Mouse (Mus musculus): Measurements from ENCODE around the gene Amigo2.
A peak's percentile ranks its signal among the peaks of the same experiment; 100 is the strongest.

Amigo2 gene

GRCm38 (mm10) chr15:97246911-97247790, at the start of gene Amigo2, which contains the start of gene Pced1b:
Amigo2 (minus strand) TSS chr15:97247287.
Pced1b (plus strand) TSS chr15:97247107.
- DNase-seq, result peak; percentile 76 to 85

GRCm38 (mm10) chr15:97291291-97292050, 44.4 kb upstream of the Amigo2 start:
- peak; percentile 59 to 68 for DNase-seq

- DNase-seq, result no peak
Measured at GRCm38 (mm10) chr15:97290351-97290750, 43.3 kb upstream of the Amigo2 start.

GRCm38 (mm10) chr15:97289176-97289575, 42.1 kb upstream of the Amigo2 start:
- DNase-seq, result no peak

GRCm38 (mm10) chr15:97288690-97289089, 41.6 kb upstream of the Amigo2 start:
- no peak for DNase-seq

- DNase-seq, result no peak
Measured at GRCm38 (mm10) chr15:97287436-97288143, 40.5 kb upstream of the Amigo2 start.

- no peak for DNase-seq
Measured at GRCm38 (mm10) chr15:97286731-97287130, 39.6 kb upstream of the Amigo2 start.

- DNase-seq, result no peak
Measured at GRCm38 (mm10) chr15:97285665-97286212, 38.7 kb upstream of the Amigo2 start.

- no peak for DNase-seq
Measured at GRCm38 (mm10) chr15:97284201-97284600, 37.1 kb upstream of the Amigo2 start.

GRCm38 (mm10) chr15:97282572-97282881, 35.4 kb upstream of the Amigo2 start:
- no peak for DNase-seq

GRCm38 (mm10) chr15:97281712-97282571, 34.9 kb upstream of the Amigo2 start:
- no peak for DNase-seq

- DNase-seq, result no peak
Measured at GRCm38 (mm10) chr15:97280776-97281175, 33.7 kb upstream of the Amigo2 start.

- DNase-seq, result no peak
Measured at GRCm38 (mm10) chr15:97280131-97280530, 33.0 kb upstream of the Amigo2 start.

GRCm38 (mm10) chr15:97278340-97278948, 31.4 kb upstream of the Amigo2 start:
- peak in 1 of 2 experiments; percentile 40 for DNase-seq

- peak; percentile 21 to 40 for DNase-seq
Measured at GRCm38 (mm10) chr15:97277328-97277727, 30.2 kb upstream of the Amigo2 start.

GRCm38 (mm10) chr15:97276660-97277153, 29.6 kb upstream of the Amigo2 start:
- DNase-seq, result no peak

GRCm38 (mm10) chr15:97275626-97276395, 28.7 kb upstream of the Amigo2 start:
- no peak for DNase-seq

GRCm38 (mm10) chr15:97272831-97273230, 25.7 kb upstream of the Amigo2 start:
- no peak for DNase-seq

- peak; percentile 26 to 29 for DNase-seq
Measured at GRCm38 (mm10) chr15:97271985-97272697, 25.1 kb upstream of the Amigo2 start.

Measured in kidney, postnatal 4 days (tissue).